Mouse (Mus musculus): ENCODE results near the gene Ntpcr. TPM values are rescaled to one million over a fixed set of nuclear protein-coding genes. Genes with fewer than 3 reads are reported as not detected.

Gene Ntpcr
- polyA plus RNA-seq, 1 experiment, result 15.8 TPM

GRCm38 (mm10) chr8:125690961-125691360, 38.8 kb upstream of the Ntpcr start:
- Histone ChIP-seq H3K27ac (ENCODE audit: insufficient read depth, low read length) (no peak overlapping the region), H3K36me3 (ENCODE audit: control insufficient read depth, insufficient read depth, low read length, poor library complexity, severe bottlenecking) (no peaks in the 10 kb centered on the region), H3K9me3 (replicated peaks; ENCODE audit: control insufficient read depth, insufficient read depth, low read length, poor library complexity, severe bottlenecking) (peaks cover 18% of the 10 kb centered on the region), H3K4me1 (ENCODE audit: control insufficient read depth, insufficient read depth, low read length) (peaks cover 5% of the 10 kb centered on the region), H3K27me3 (ENCODE audit: control insufficient read depth, insufficient read depth, low read length, poor library complexity, severe bottlenecking) (no peaks in the 10 kb centered on the region), H3K4me3 (ENCODE audit: low read depth, low read length) (no peak overlapping the region), H3K9ac (ENCODE audit: low read depth, poor library complexity, severe bottlenecking) (no peak overlapping the region)
- TF ChIP-seq EP300 (IDR thresholded peaks at IDR 0.05; ENCODE audit: insufficient read depth, low read depth, low read length), result no peak
- TF ChIP-seq POLR2A (IDR thresholded peaks at IDR 0.05; ENCODE audit: insufficient read depth, low read length), result no peak
- TF ChIP-seq CTCF (IDR thresholded peaks at IDR 0.05; ENCODE audit: low read depth, low read length), result no peak

GRCm38 (mm10) chr8:125692447-125692846, 37.3 kb upstream of the Ntpcr start:
- H3K4me1 ChIP-seq (ENCODE audit: control insufficient read depth, insufficient read depth, low read length), result peaks cover 5% of the 10 kb centered on the region
- TF ChIP-seq POLR2A (IDR thresholded peaks at IDR 0.05; ENCODE audit: insufficient read depth, low read length) (no peak), EP300 (IDR thresholded peaks at IDR 0.05; ENCODE audit: insufficient read depth, low read depth, low read length) (no peak), CTCF (IDR thresholded peaks at IDR 0.05; ENCODE audit: low read depth, low read length) (no peak)
- H3K36me3 ChIP-seq (ENCODE audit: control insufficient read depth, insufficient read depth, low read length, poor library complexity, severe bottlenecking), result no peaks in the 10 kb centered on the region
- no peaks in the 10 kb centered on the region for H3K27me3 ChIP-seq (ENCODE audit: control insufficient read depth, insufficient read depth, low read length, poor library complexity, severe bottlenecking)
- H3K27ac ChIP-seq (ENCODE audit: insufficient read depth, low read length), result peak overlapping the region; percentile 92
- H3K4me3 ChIP-seq (ENCODE audit: low read depth, low read length), result no peak overlapping the region
- no peak overlapping the region for H3K9ac ChIP-seq (ENCODE audit: low read depth, poor library complexity, severe bottlenecking)
- H3K9me3 ChIP-seq (replicated peaks; ENCODE audit: control insufficient read depth, insufficient read depth, low read length, poor library complexity, severe bottlenecking), result peaks cover 33% of the 10 kb centered on the region

- TF ChIP-seq POLR2A (IDR thresholded peaks at IDR 0.05; ENCODE audit: insufficient read depth, low read length), result no peak
- TF ChIP-seq EP300 (IDR thresholded peaks at IDR 0.05; ENCODE audit: insufficient read depth, low read depth, low read length), result peak; percentile 53; the same call in 1 of the 2 replicates
- TF ChIP-seq CTCF (IDR thresholded peaks at IDR 0.05; ENCODE audit: low read depth, low read length), result no peak
- Histone ChIP-seq H3K9me3 (replicated peaks; ENCODE audit: control insufficient read depth, insufficient read depth, low read length, poor library complexity, severe bottlenecking) (peaks cover 40% of the 10 kb centered on the region), H3K27ac (ENCODE audit: insufficient read depth, low read length) (peak overlapping the region; percentile 92), H3K4me3 (ENCODE audit: low read depth, low read length) (no peak overlapping the region), H3K4me1 (ENCODE audit: control insufficient read depth, insufficient read depth, low read length) (peaks cover 5% of the 10 kb centered on the region), H3K36me3 (ENCODE audit: control insufficient read depth, insufficient read depth, low read length, poor library complexity, severe bottlenecking) (no peaks in the 10 kb centered on the region), H3K27me3 (ENCODE audit: control insufficient read depth, insufficient read depth, low read length, poor library complexity, severe bottlenecking) (no peaks in the 10 kb centered on the region), H3K9ac (ENCODE audit: low read depth, poor library complexity, severe bottlenecking) (no peak overlapping the region)
These were observed 36.6 kb upstream of the Ntpcr start for GRCm38 (mm10) chr8:125693197-125693596.

GRCm38 (mm10) chr8:125695951-125696350, 33.8 kb upstream of the Ntpcr start:
- Histone ChIP-seq H3K4me3 (ENCODE audit: low read depth, low read length) (no peak overlapping the region), H3K36me3 (ENCODE audit: control insufficient read depth, insufficient read depth, low read length, poor library complexity, severe bottlenecking) (no peaks in the 10 kb centered on the region), H3K27ac (ENCODE audit: insufficient read depth, low read length) (no peak overlapping the region), H3K9ac (ENCODE audit: low read depth, poor library complexity, severe bottlenecking) (no peak overlapping the region), H3K27me3 (ENCODE audit: control insufficient read depth, insufficient read depth, low read length, poor library complexity, severe bottlenecking) (no peaks in the 10 kb centered on the region), H3K4me1 (ENCODE audit: control insufficient read depth, insufficient read depth, low read length) (peaks cover 5% of the 10 kb centered on the region), H3K9me3 (replicated peaks; ENCODE audit: control insufficient read depth, insufficient read depth, low read length, poor library complexity, severe bottlenecking) (peaks cover 50% of the 10 kb centered on the region)
- TF ChIP-seq CTCF (IDR thresholded peaks at IDR 0.05; ENCODE audit: low read depth, low read length) (no peak), EP300 (IDR thresholded peaks at IDR 0.05; ENCODE audit: insufficient read depth, low read depth, low read length) (no peak), POLR2A (IDR thresholded peaks at IDR 0.05; ENCODE audit: insufficient read depth, low read length) (no peak)

- peaks cover 7% of the 10 kb centered on the region for H3K4me1 ChIP-seq (ENCODE audit: control insufficient read depth, insufficient read depth, low read length)
These were observed 30.3 kb upstream of the Ntpcr start for GRCm38 (mm10) chr8:125699391-125700025.

GRCm38 (mm10) chr8:125700407-125700806, 29.4 kb upstream of the Ntpcr start:
- H3K36me3 ChIP-seq (ENCODE audit: control insufficient read depth, insufficient read depth, low read length, poor library complexity, severe bottlenecking), result no peaks in the 10 kb centered on the region
- TF ChIP-seq EP300 (IDR thresholded peaks at IDR 0.05; ENCODE audit: insufficient read depth, low read depth, low read length), result peak; percentile 99
- no peak for TF ChIP-seq POLR2A (IDR thresholded peaks at IDR 0.05; ENCODE audit: insufficient read depth, low read length)
- H3K4me3 ChIP-seq (ENCODE audit: low read depth, low read length), result no peak overlapping the region
- H3K27ac ChIP-seq (ENCODE audit: insufficient read depth, low read length), result peak overlapping the region; percentile 98
- no peaks in the 10 kb centered on the region for H3K27me3 ChIP-seq (ENCODE audit: control insufficient read depth, insufficient read depth, low read length, poor library complexity, severe bottlenecking)
- no peak overlapping the region for H3K9ac ChIP-seq (ENCODE audit: low read depth, poor library complexity, severe bottlenecking)
- H3K4me1 ChIP-seq (ENCODE audit: control insufficient read depth, insufficient read depth, low read length), result peaks cover 7% of the 10 kb centered on the region
- H3K9me3 ChIP-seq (replicated peaks; ENCODE audit: control insufficient read depth, insufficient read depth, low read length, poor library complexity, severe bottlenecking), result peaks cover 36% of the 10 kb centered on the region

More at GRCm38 (mm10) chr8:125699391-125700025, 30.3 kb upstream of the Ntpcr start:
- no peak overlapping the region for H3K4me3 ChIP-seq (ENCODE audit: low read depth, low read length)
- TF ChIP-seq POLR2A (IDR thresholded peaks at IDR 0.05; ENCODE audit: insufficient read depth, low read length), result no peak
- no peak for TF ChIP-seq CTCF (IDR thresholded peaks at IDR 0.05; ENCODE audit: low read depth, low read length)
- TF ChIP-seq EP300 (IDR thresholded peaks at IDR 0.05; ENCODE audit: insufficient read depth, low read depth, low read length), result peak; percentile 62; the same call in 1 of the 2 replicates
- H3K27me3 ChIP-seq (ENCODE audit: control insufficient read depth, insufficient read depth, low read length, poor library complexity, severe bottlenecking), result no peaks in the 10 kb centered on the region
- H3K9me3 ChIP-seq (replicated peaks; ENCODE audit: control insufficient read depth, insufficient read depth, low read length, poor library complexity, severe bottlenecking), result peaks cover 42% of the 10 kb centered on the region
- no peak overlapping the region for H3K9ac ChIP-seq (ENCODE audit: low read depth, poor library complexity, severe bottlenecking)
- H3K27ac ChIP-seq (ENCODE audit: insufficient read depth, low read length), result peak overlapping the region; percentile 99
- no peaks in the 10 kb centered on the region for H3K36me3 ChIP-seq (ENCODE audit: control insufficient read depth, insufficient read depth, low read length, poor library complexity, severe bottlenecking)
